8 mouse cellular contexts compared by ENCODE assay signal in genomic region chr4:133413617-133414016, GRCm38 (mm10).
"Had no signal": no experiment of that assay in that cellular context is flagged by ENCODE, and none has a peak within 500 bp of the region (broad histone marks: within the 10 kb centered on the region; RNA-seq: fewer than 3 reads in every experiment).

No protein-coding gene starts in this region.

- H3K27me3 ChIP-seq: midbrain, embryonic 12.5 days; neural tube, embryonic 12.5 days; stomach, embryonic 15.5 days had no signal

- ATAC-seq: intestine, embryonic 16.5 days; lung, postnatal 0 days had no signal

- H3K4me2 ChIP-seq: midbrain, embryonic 12.5 days; neural tube, embryonic 12.5 days; stomach, embryonic 15.5 days had no signal

- H3K9me3 ChIP-seq: limb, embryonic 10.5 days; midbrain, embryonic 12.5 days; neural tube, embryonic 12.5 days; stomach, embryonic 15.5 days had no signal

- H3K4me1 ChIP-seq: limb, embryonic 10.5 days; midbrain, embryonic 12.5 days; neural tube, embryonic 12.5 days had no signal

- H3K27ac ChIP-seq: left cerebral cortex, adult 2 months; limb, embryonic 10.5 days; midbrain, embryonic 12.5 days; neural tube, embryonic 12.5 days; stomach, embryonic 15.5 days had no signal

- H3K4me3 ChIP-seq: left cerebral cortex, adult 2 months; limb, embryonic 10.5 days; midbrain, embryonic 12.5 days; myocyte; neural tube, embryonic 12.5 days; stomach, embryonic 15.5 days had no signal

- H3K9ac ChIP-seq: midbrain, embryonic 12.5 days; neural tube, embryonic 12.5 days; stomach, embryonic 15.5 days had no signal
